Mouse (Mus musculus) stomach, embryonic 14.5 days (tissue): ENCODE data around the gene Wfdc8. TPM values are rescaled to one million over a fixed set of nuclear protein-coding genes. Genes with fewer than 3 reads are reported as not detected.
A peak's percentile ranks its signal among the peaks of the same experiment; 100 is the strongest.

Source experiments
- ATAC-seq: fragments of 200-750 bp; cut with Nextera tagmentation; 2 replicates; pipeline ENCODE4 v1.8.0; 2017; ENCODE audit warnings: low read depth, moderate TSS enrichment; ENCODE audit not compliant: insufficient number of reproducible peaks, insufficient read depth, low FRiP score
- H3K27ac ChIP-seq: fragments of 300-500 bp; sonication (generic); 2 replicates; pipeline ENCODE4 v1.5.1; 2014; ENCODE audit warnings: mild to moderate bottlenecking, low read length, moderate library complexity, mixed read lengths
- H3K27me3 ChIP-seq: fragments of 300-500 bp; sonication (generic); 2 replicates; pipeline ENCODE4 v1.6.1; 2014; ENCODE audit warnings: low read length, control low read depth, mixed read lengths; ENCODE audit not compliant: control insufficient read depth, insufficient read depth
- H3K36me3 ChIP-seq: fragments of 300-500 bp; sonication (generic); 2 replicates; pipeline ENCODE4 v1.6.1; 2014; ENCODE audit warnings: mild to moderate bottlenecking, control low read depth, low read length, moderate library complexity, mixed read lengths; ENCODE audit not compliant: control insufficient read depth, insufficient read depth
- H3K4me1 ChIP-seq: fragments of 300-500 bp; sonication (generic); 2 replicates; pipeline ENCODE4 v1.6.1; 2014; ENCODE audit warnings: low read length, control low read depth, mixed read lengths; ENCODE audit not compliant: control insufficient read depth, insufficient read depth
- H3K4me2 ChIP-seq: fragments of 300-500 bp; sonication (generic); replicated peaks from 2 replicates; pipeline ENCODE4 v1.6.1; 2014; ENCODE audit warnings: low read depth, low read length, control low read depth
- H3K4me3 ChIP-seq: fragments of 300-500 bp; sonication (generic); 2 replicates; pipeline ENCODE4 v1.5.1; 2014; ENCODE audit warnings: low read depth, low read length, control low read depth
- H3K9ac ChIP-seq: fragments of 300-500 bp; sonication (generic); replicated peaks from 2 replicates; pipeline ENCODE4 v1.6.1; 2014; ENCODE audit warnings: low read depth, mild to moderate bottlenecking, control low read depth, low read length, moderate library complexity, mixed read lengths
- H3K9me3 ChIP-seq: fragments of 300-500 bp; sonication (generic); 2 replicates; pipeline ENCODE4 v1.6.1; 2016; ENCODE audit warnings: low read depth, low read length, control low read depth; ENCODE audit not compliant: control insufficient read depth
- WGBS: fragments of 180-500 bp; shearing (Covaris S2); extraction: QIAGEN DNeasy Blood & Tissue Kit; methylation state at CpG from one replicate; pipeline ENCODE4 v1.1.7; 2014; 5-methylcytosine and 5-hydroxymethylcytosine counted together
- polyA plus RNA-seq: library from polyadenylated mRNA; unstranded; fragments of >200 nt; fragmentation: Nextera tagmentation; extraction: Ambion mirVana; gene quantifications from 2 replicates; pipeline ENCODE4 v1.2.1, GENCODE M21; 2014

The Wfdc8 gene
- polyA plus RNA-seq, 1 experiment from 2014 or later, result not detected

- Histone ChIP-seq H3K4me2 (no peak overlapping the region), H3K27ac (peak overlapping the region; percentile 68)
- WGBS, result 69% methylated on average over 8 of the region's 8 CpGs
Observed at GRCm38 (mm10) chr2:164558426-164558825, 55.0 kb downstream of the Wfdc8 start.

DNA sequence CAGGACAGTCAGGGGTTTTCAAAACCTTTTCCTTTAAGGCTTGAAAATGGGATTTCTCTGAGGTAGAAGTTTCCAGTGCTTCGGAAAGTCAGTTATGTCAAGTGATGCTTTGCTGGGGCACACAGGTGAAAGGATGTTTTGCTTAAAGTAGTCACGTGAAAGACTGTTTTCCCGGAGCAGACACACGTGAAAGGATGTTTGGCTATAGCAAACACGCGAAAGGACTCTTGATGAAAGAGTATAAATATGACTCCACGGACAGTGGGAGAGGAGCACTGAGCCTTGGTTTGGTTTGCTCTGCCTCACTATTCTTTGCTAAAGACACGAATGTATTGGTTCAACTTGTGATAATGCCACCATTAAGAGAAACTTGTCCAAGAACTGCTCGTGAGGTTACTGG is 61.9 kb downstream of the Wfdc8 start:
- H3K9ac ChIP-seq, result no peak overlapping the region
- no peak for ATAC-seq

More at GRCm38 (mm10) chr2:164558426-164558825, 55.0 kb downstream of the Wfdc8 start:
- ATAC-seq, result no peak
- Histone ChIP-seq H3K27me3 (no peaks in the 10 kb centered on the region), H3K9ac (no peak overlapping the region), H3K36me3 (no peaks in the 10 kb centered on the region), H3K9me3 (no peaks in the 10 kb centered on the region), H3K4me3 (no peak overlapping the region), H3K4me1 (0 out of 2 replicates have a peak, but pooled peaks cover 4% of the 10 kb centered on the region)

GRCm38 (mm10) chr2:164550895-164551269 is 62.5 kb downstream of the Wfdc8 start:
- H3K9ac ChIP-seq, result no peak overlapping the region
- H3K27me3 ChIP-seq, result no peaks in the 10 kb centered on the region
- no peaks in the 10 kb centered on the region for H3K4me1 ChIP-seq
- H3K27ac ChIP-seq, result no peak overlapping the region
- no peaks in the 10 kb centered on the region for H3K36me3 ChIP-seq
- H3K9me3 ChIP-seq, result no peaks in the 10 kb centered on the region
- WGBS, result 72% methylated on average over 2 of the region's 2 CpGs
- H3K4me2 ChIP-seq, result no peak overlapping the region
- H3K4me3 ChIP-seq, result no peak overlapping the region
- ATAC-seq, result no peak

More for the DNA sequence above, 61.9 kb downstream of the Wfdc8 start:
- Histone ChIP-seq H3K4me2 (no peak overlapping the region), H3K4me1 (no peaks in the 10 kb centered on the region), H3K36me3 (no peaks in the 10 kb centered on the region), H3K4me3 (no peak overlapping the region), H3K9me3 (no peaks in the 10 kb centered on the region), H3K27me3 (no peaks in the 10 kb centered on the region), H3K27ac (no peak overlapping the region)
- WGBS, result 81% methylated on average over 9 of the region's 9 CpGs

DNA sequence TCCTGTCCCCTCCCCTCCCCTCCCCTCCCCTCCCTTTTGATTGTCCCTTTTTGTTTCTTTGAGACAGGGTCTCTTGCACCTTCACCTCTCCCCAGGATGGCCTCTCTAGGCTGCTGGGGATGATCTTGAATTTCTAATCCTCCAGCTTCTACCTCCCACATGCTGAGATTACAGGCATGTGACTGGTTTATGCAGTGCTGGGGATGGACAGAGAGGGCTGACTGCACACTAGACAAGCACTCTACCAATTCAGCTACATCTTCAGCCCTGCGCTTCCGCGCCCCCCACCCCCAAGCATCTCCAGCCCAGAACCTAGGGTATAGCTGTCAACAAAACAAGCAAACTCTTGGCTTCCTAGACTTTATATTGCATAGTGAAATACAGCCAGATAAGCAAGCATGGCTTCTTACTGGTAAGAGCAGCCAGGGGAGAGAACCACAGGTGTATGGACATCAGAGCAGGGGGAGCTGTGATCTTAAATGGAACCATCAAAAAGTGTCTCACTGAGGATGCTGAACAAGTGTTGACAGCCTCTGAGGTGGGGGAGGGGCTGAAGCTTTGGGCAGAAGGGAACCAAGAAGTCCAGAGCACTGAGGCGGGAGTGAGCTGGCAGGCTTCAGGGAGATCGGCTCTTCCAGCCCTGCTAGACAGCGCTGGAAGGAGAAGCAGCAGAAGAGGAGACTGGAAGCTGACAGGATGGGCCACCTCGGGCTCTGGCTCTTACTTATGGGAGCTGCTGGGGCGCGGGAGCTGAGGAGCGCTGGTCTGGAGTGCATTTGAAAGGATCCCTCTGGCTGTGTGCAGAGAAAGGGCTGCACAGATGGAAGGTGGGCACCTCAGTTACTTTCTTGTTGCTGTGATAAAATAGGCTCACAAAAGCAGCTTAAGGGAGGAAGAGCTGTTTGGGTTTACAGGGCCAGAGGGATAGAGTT is 63.2 kb downstream of the Wfdc8 start:
- Histone ChIP-seq H3K36me3 (no peaks in the 10 kb centered on the region), H3K4me1 (peaks cover 2% of the 10 kb centered on the region; the same call in 1 of the 2 replicates), H3K9me3 (no peaks in the 10 kb centered on the region), H3K4me3 (no peak overlapping the region), H3K9ac (no peak overlapping the region), H3K27me3 (no peaks in the 10 kb centered on the region), H3K27ac (no peak overlapping the region), H3K4me2 (no peak overlapping the region)
- no peak for ATAC-seq
- WGBS, result 30% methylated on average over 10 of the region's 10 CpGs

GRCm38 (mm10) chr2:164549338-164549737 is 64.1 kb downstream of the Wfdc8 start:
- H3K4me2 ChIP-seq, result no peak overlapping the region
- H3K9ac ChIP-seq, result no peak overlapping the region
- no peaks in the 10 kb centered on the region for H3K27me3 ChIP-seq
- 36% methylated on average over 4 of the region's 4 CpGs for WGBS
- ATAC-seq, result no peak
- H3K9me3 ChIP-seq, result no peaks in the 10 kb centered on the region
- H3K36me3 ChIP-seq, result no peaks in the 10 kb centered on the region
- peaks cover 4% of the 10 kb centered on the region; the same call in 1 of the 2 replicates for H3K4me1 ChIP-seq
- no peak overlapping the region for H3K27ac ChIP-seq
- H3K4me3 ChIP-seq, result no peak overlapping the region

Other genes starting within 250 kb of the Wfdc8 start
- gene Slpi, start 224.5 kb downstream of the Wfdc8 start, polyA plus RNA-seq, result 0.58 and 1.8 TPM in 2 replicates
- 0.14 and 6.6 TPM in 2 replicates for gene Rbpjl, start 210.5 kb downstream of the Wfdc8 start, polyA plus RNA-seq
- gene Matn4, start 208.5 kb downstream of the Wfdc8 start, polyA plus RNA-seq, result 1.1 and 2.0 TPM in 2 replicates
- gene Sdc4, start 169.7 kb downstream of the Wfdc8 start, polyA plus RNA-seq, result 104 and 120 TPM in 2 replicates
- 65.0 and 67.6 TPM in 2 replicates for gene Sys1, start 156.7 kb downstream of the Wfdc8 start, polyA plus RNA-seq
- gene Gm20458, start 152.7 kb downstream of the Wfdc8 start, polyA plus RNA-seq, result 7.0 and 19.1 TPM in 2 replicates
- gene Trp53tg5, start 139.9 kb downstream of the Wfdc8 start, polyA plus RNA-seq, result not detected in 2 replicates
- gene Dbndd2, start 127.5 kb downstream of the Wfdc8 start, polyA plus RNA-seq, result 8.8 and 17.9 TPM in 2 replicates
- gene Pigt, start 116.1 kb downstream of the Wfdc8 start, polyA plus RNA-seq, result 83.0 and 86.0 TPM in 2 replicates
- gene Wfdc2, start 51.2 kb downstream of the Wfdc8 start, polyA plus RNA-seq, result 241 and 274 TPM in 2 replicates
- gene Spint3, start 40.2 kb downstream of the Wfdc8 start, polyA plus RNA-seq, result not detected in 2 replicates
- 2.1 and 2.3 TPM in 2 replicates for gene Wfdc6a, start 28.2 kb downstream of the Wfdc8 start, polyA plus RNA-seq
- gene Eppin, start 20.0 kb downstream of the Wfdc8 start, polyA plus RNA-seq, result not detected in 2 replicates
- not detected in 2 replicates for gene Wfdc6b, start 104 bp downstream of the Wfdc8 start, polyA plus RNA-seq
- gene Wfdc16, start 25.2 kb upstream of the Wfdc8 start, polyA plus RNA-seq, result not detected in 2 replicates
- gene Wfdc10, start 42.4 kb upstream of the Wfdc8 start, polyA plus RNA-seq, result 0.64 and 1.3 TPM in 2 replicates
- not detected in 2 replicates for gene Wfdc9, start 43.0 kb upstream of the Wfdc8 start, polyA plus RNA-seq
- not detected in 2 replicates for gene Wfdc11, start 60.5 kb upstream of the Wfdc8 start, polyA plus RNA-seq
- gene Wfdc13, start 71.5 kb upstream of the Wfdc8 start, polyA plus RNA-seq, result 2.4 and 2.5 TPM in 2 replicates
- gene Spint4, start 84.9 kb upstream of the Wfdc8 start, polyA plus RNA-seq, result not detected in 2 replicates
- not detected in 2 replicates for gene Spint5, start 101.7 kb upstream of the Wfdc8 start, polyA plus RNA-seq
- 0.78 and 0.95 TPM in 2 replicates for gene Wfdc3, start 132.3 kb upstream of the Wfdc8 start, polyA plus RNA-seq
- gene Dnttip1, start 132.4 kb upstream of the Wfdc8 start, polyA plus RNA-seq, result 64.0 and 69.8 TPM in 2 replicates
- 396 and 433 TPM in 2 replicates for gene Ube2c, start 156.3 kb upstream of the Wfdc8 start, polyA plus RNA-seq
- gene Tnnc2, start 166.3 kb upstream of the Wfdc8 start, polyA plus RNA-seq, result 1.1 and 2.1 TPM in 2 replicates
- gene Snx21, start 172.2 kb upstream of the Wfdc8 start, polyA plus RNA-seq, result 24.4 and 29.5 TPM in 2 replicates
- gene Acot8, start 191.3 kb upstream of the Wfdc8 start, polyA plus RNA-seq, result 18.8 and 19.2 TPM in 2 replicates
- gene Zswim3, start 191.5 kb upstream of the Wfdc8 start, polyA plus RNA-seq, result 9.0 and 9.2 TPM in 2 replicates
- 16.0 and 17.6 TPM in 2 replicates for gene Zswim1, start 209.1 kb upstream of the Wfdc8 start, polyA plus RNA-seq
- not detected in 2 replicates for gene Spata25, start 214.9 kb upstream of the Wfdc8 start, polyA plus RNA-seq
- gene Ctsa, start 219.2 kb upstream of the Wfdc8 start, polyA plus RNA-seq, result 130 and 134 TPM in 2 replicates
- 6.3 and 8.3 TPM in 2 replicates for gene Neurl2, start 219.8 kb upstream of the Wfdc8 start, polyA plus RNA-seq
- gene Pltp, start 244.1 kb upstream of the Wfdc8 start, polyA plus RNA-seq, result 50.6 and 53.2 TPM in 2 replicates